Mouse (Mus musculus) embryonic facial prominence, embryonic 10.5 days (tissue): ENCODE data around the gene Mrpl24. TPM values are rescaled to one million over a fixed set of nuclear protein-coding genes. Genes with fewer than 3 reads are reported as not detected.

Experiments
- DNase-seq: peaks from one replicate; pipeline ENCODE4 v3.0.0-alpha.2; 2017; ENCODE audit warnings: low spot score
- H3K27ac ChIP-seq: fragments of 300-500 bp; sonication (generic); replicated peaks from 2 replicates; pipeline ENCODE4 v1.5.1; 2016; ENCODE audit warnings: mild to moderate bottlenecking
- H3K27me3 ChIP-seq: fragments of 300-500 bp; sonication (generic); replicated peaks from 2 replicates; pipeline ENCODE4 v1.6.1; 2016; ENCODE audit warnings: low read depth, mild to moderate bottlenecking; ENCODE audit not compliant: poor library complexity, severe bottlenecking
- H3K36me3 ChIP-seq: fragments of 300-500 bp; sonication (generic); replicated peaks from 2 replicates; pipeline ENCODE4 v1.6.1; 2016; ENCODE audit warnings: mild to moderate bottlenecking, moderate library complexity
- H3K4me1 ChIP-seq: fragments of 300-500 bp; sonication (generic); 2 replicates; pipeline ENCODE4 v1.6.1; 2016
- H3K4me3 ChIP-seq: fragments of 300-500 bp; sonication (generic); 2 replicates; pipeline ENCODE4 v1.5.1; 2016; ENCODE audit warnings: mild to moderate bottlenecking, moderate library complexity
- H3K9me3 ChIP-seq: fragments of 300-500 bp; sonication (generic); 2 replicates; pipeline ENCODE4 v1.6.1; 2016; ENCODE audit warnings: mild to moderate bottlenecking
- WGBS: fragments of 180-500 bp; shearing (Covaris S2); methylation state at CpG from one replicate; pipeline ENCODE4 v1.1.7; 2016; 5-methylcytosine and 5-hydroxymethylcytosine counted together
- polyA plus RNA-seq: library from polyadenylated mRNA; unstranded; fragments of >200 nt; fragmentation: Nextera tagmentation; extraction: Ambion mirVana; gene quantifications from 2 replicates; pipeline ENCODE4 v1.2.1, GENCODE M21; 2016

Gene Mrpl24
- polyA plus RNA-seq, 1 experiment from 2014 or later, result 79.3 TPM

GRCm38 (mm10) chr3:87952440-87952839, 33.1 kb downstream of the Mrpl24 start:
- no peaks in the 10 kb centered on the region for H3K9me3 ChIP-seq
- no peaks in the 10 kb centered on the region; the same call in 1 of the 2 replicates for H3K27me3 ChIP-seq
- H3K27ac ChIP-seq, result peak overlapping the region; percentile 74
- H3K36me3 ChIP-seq, result peaks cover 44% of the 10 kb centered on the region
- peaks cover 68% of the 10 kb centered on the region for H3K4me1 ChIP-seq
- peak; percentile 63 for DNase-seq
- WGBS, result 11% methylated on average over 5 of the region's 5 CpGs
- H3K4me3 ChIP-seq, result peak overlapping the region; percentile 78

GRCm38 (mm10) chr3:87958056-87958455, 38.8 kb downstream of the Mrpl24 start:
- 3% methylated on average over 1 of the region's 1 CpGs for WGBS
- Histone ChIP-seq H3K27me3 (peaks cover 5% of the 10 kb centered on the region; the same call in 1 of the 2 replicates), H3K9me3 (no peaks in the 10 kb centered on the region), H3K27ac (peak overlapping the region; percentile 94), H3K4me3 (peak overlapping the region; percentile 61), H3K36me3 (peaks cover 23% of the 10 kb centered on the region), H3K4me1 (peaks cover 50% of the 10 kb centered on the region)
- no peak for DNase-seq

DNA sequence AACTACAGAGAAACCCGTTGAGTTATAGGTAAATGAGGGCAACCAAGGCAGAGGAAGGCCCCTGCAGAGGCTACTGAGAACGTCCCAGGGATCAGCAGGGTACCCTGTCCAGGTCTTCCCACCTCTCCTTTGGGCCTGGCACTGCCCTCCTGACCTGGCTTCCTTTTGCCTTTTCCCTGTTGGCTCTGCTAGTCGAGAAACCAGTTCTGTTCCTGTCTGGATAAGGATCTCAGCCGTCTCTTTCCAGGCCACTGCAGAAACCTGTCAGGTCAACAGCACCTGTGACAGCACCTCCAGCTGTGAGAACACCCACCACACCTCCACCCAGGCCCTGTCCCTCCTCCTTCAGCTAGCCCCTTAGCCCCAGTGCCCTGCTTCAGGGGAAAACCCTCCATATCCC, 39.2 kb downstream of the Mrpl24 start:
- peaks cover 5% of the 10 kb centered on the region; the same call in 1 of the 2 replicates for H3K27me3 ChIP-seq
- no peak for DNase-seq
- H3K27ac ChIP-seq, result peak overlapping the region; percentile 94
- peaks cover 46% of the 10 kb centered on the region for H3K4me1 ChIP-seq
- H3K9me3 ChIP-seq, result no peaks in the 10 kb centered on the region
- H3K4me3 ChIP-seq, result peak overlapping the region; percentile 61
- WGBS, result 21% methylated on average over 4 of the region's 4 CpGs
- H3K36me3 ChIP-seq, result peaks cover 19% of the 10 kb centered on the region

DNA sequence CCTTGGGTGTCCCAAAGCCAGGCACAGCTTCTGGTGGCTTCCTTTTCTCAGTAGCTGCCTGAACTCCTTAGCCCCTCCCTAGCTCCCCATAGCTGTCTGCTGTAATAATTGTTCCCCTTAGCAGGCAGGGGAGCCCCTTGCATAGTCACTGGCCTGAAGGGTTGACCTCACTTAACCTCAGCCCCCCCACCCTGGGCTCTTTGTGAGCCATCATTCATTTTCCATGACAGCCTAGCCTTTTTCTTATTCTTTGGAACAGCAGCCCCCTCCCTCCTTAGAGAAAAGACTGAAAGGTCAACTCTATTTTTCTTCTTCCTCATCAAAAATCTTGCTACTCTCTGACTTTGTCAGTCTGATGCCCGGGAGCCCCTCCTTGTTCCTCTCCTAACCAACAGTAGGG, 39.7 kb downstream of the Mrpl24 start:
- Histone ChIP-seq H3K4me3 (peak overlapping the region; percentile 61), H3K36me3 (peaks cover 14% of the 10 kb centered on the region), H3K27me3 (peaks cover 5% of the 10 kb centered on the region; the same call in 1 of the 2 replicates), H3K9me3 (no peaks in the 10 kb centered on the region), H3K27ac (peak overlapping the region; percentile 94), H3K4me1 (peaks cover 45% of the 10 kb centered on the region)
- peak; percentile 48 for DNase-seq
- whole genome bisulfite sequencing, result 8% methylated on average over 1 of the region's 1 CpGs

GRCm38 (mm10) chr3:87959371-87959770, 40.1 kb downstream of the Mrpl24 start:
- peaks cover 43% of the 10 kb centered on the region for H3K4me1 ChIP-seq
- H3K4me3 ChIP-seq, result peak overlapping the region; percentile 61; the same call in 1 of the 2 replicates
- WGBS, result 62% methylated on average over 7 of the region's 7 CpGs
- no peaks in the 10 kb centered on the region for H3K9me3 ChIP-seq
- H3K27ac ChIP-seq, result peak overlapping the region; percentile 94
- peaks cover 10% of the 10 kb centered on the region for H3K36me3 ChIP-seq
- no peak for DNase-seq
- peaks cover 5% of the 10 kb centered on the region; the same call in 1 of the 2 replicates for H3K27me3 ChIP-seq

GRCm38 (mm10) chr3:87960191-87960585, 40.9 kb downstream of the Mrpl24 start:
- H3K4me3 ChIP-seq, result peak overlapping the region; percentile 61
- peak; percentile 39 for DNase-seq
- peaks cover 43% of the 10 kb centered on the region for H3K4me1 ChIP-seq
- peak overlapping the region; percentile 94 for H3K27ac ChIP-seq
- H3K9me3 ChIP-seq, result no peaks in the 10 kb centered on the region
- H3K27me3 ChIP-seq, result peaks cover 5% of the 10 kb centered on the region; the same call in 1 of the 2 replicates
- 6% methylated on average over 10 of the region's 10 CpGs for WGBS
- H3K36me3 ChIP-seq, result peaks cover 1% of the 10 kb centered on the region

GRCm38 (mm10) chr3:87960586-87961191, 41.4 kb downstream of the Mrpl24 start:
- Histone ChIP-seq H3K27ac (peak overlapping the region; percentile 94), H3K36me3 (no peaks in the 10 kb centered on the region), H3K4me3 (peak overlapping the region; percentile 61), H3K4me1 (peaks cover 43% of the 10 kb centered on the region), H3K9me3 (no peaks in the 10 kb centered on the region), H3K27me3 (peaks cover 5% of the 10 kb centered on the region; the same call in 1 of the 2 replicates)
- peak; percentile 97 for DNase-seq
- WGBS, result under 1% methylated on average over 27 of the region's 27 CpGs

DNA sequence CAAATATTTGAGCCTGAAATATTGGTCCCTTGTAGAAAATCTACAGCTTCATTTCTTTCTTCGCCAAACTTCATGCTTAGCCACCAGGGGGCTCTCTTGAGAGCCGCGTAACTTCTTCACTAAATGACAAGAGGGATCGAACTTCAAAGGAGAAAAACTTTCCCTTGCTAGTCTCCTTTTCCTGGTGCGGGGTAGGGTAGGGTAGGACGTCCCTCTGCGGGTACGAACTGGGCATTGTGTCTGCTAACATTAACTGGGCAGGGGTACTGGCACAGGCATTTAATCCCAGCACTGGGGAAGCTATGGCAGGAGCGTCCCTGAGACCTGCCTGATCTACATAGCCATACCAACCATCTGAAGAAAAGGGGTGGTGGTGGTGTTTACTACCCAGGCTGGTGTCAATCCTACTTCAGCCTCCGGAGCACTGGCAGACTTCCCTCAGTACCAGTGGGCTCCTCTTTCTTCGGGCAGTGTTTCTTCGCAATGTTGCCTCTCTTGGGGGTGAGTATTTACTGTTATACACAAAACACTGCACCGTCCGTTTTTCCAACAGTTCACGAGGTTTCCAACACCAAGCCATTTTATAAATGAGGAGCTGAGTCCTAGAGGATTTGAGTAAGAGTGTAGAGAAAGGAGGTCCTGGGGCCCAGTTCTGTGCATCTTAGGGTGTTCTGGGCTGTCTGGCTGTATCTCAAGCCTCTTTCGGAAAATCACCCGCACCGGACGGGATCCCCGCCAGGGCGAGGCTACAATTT, 51.1 kb downstream of the Mrpl24 start:
- Histone ChIP-seq H3K4me1 (peaks cover 53% of the 10 kb centered on the region), H3K27ac (peak overlapping the region; percentile 84), H3K27me3 (peaks cover 41% of the 10 kb centered on the region), H3K36me3 (peaks cover 19% of the 10 kb centered on the region), H3K4me3 (peak overlapping the region; percentile 77), H3K9me3 (no peaks in the 10 kb centered on the region)
- WGBS, result under 1% methylated on average over 21 of the region's 21 CpGs
- DNase-seq, result peak; percentile 78

DNA sequence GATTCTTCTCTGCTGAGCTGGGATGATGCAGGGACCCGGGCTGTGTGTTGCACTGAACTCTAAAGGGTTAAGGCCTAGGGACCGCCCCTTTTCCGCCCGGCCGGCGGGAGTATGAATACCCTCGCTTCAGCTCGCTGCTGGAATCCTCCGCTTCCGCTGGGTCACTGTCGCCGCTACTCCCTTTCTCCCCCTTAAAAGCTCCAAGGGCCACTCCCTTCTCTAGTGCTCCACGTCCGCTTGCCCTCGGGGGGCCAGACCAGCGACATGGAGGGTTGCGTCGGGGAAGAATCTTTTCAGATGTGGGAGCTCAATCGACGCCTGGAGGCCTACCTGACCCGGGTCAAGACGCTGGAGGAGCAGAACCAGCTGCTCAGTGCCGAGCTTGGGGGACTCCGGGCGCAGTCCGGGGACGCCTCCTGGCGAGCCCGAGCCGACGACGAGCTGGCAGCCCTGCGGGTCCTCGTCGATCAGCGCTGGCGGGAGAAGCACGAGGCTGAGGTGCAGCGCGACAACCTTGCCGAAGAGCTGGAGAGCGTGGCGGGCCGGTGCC, 51.7 kb downstream of the Mrpl24 start, which contains the start of gene Nes:
Gene Nes (plus strand): TSS at position 140 of the 550 bp plus-strand sequence.
- Histone ChIP-seq H3K27me3 (peaks cover 44% of the 10 kb centered on the region), H3K4me1 (peaks cover 56% of the 10 kb centered on the region)
- WGBS, result under 1% methylated on average over 44 of the region's 44 CpGs

GRCm38 (mm10) chr3:87971489-87972202, 52.3 kb downstream of the Mrpl24 start:
- WGBS, result under 1% methylated on average over 60 of the region's 60 CpGs
- Histone ChIP-seq H3K9me3 (no peaks in the 10 kb centered on the region), H3K4me1 (peaks cover 56% of the 10 kb centered on the region), H3K4me3 (peak overlapping the region; percentile 77), H3K36me3 (peaks cover 32% of the 10 kb centered on the region), H3K27me3 (peaks cover 44% of the 10 kb centered on the region), H3K27ac (peak overlapping the region; percentile 84)
- peak; percentile 56 for DNase-seq

More for the DNA sequence above, 51.7 kb downstream of the Mrpl24 start, which contains the start of gene Nes:
- H3K27ac ChIP-seq, result peak within 1 kb of the TSS; percentile 84
- DNase-seq, result peak; percentile 91
- peaks cover 26% of the 10 kb centered on the region for H3K36me3 ChIP-seq
- peak within 1 kb of the TSS; percentile 77 for H3K4me3 ChIP-seq
- no peaks in the 10 kb centered on the region for H3K9me3 ChIP-seq

DNA sequence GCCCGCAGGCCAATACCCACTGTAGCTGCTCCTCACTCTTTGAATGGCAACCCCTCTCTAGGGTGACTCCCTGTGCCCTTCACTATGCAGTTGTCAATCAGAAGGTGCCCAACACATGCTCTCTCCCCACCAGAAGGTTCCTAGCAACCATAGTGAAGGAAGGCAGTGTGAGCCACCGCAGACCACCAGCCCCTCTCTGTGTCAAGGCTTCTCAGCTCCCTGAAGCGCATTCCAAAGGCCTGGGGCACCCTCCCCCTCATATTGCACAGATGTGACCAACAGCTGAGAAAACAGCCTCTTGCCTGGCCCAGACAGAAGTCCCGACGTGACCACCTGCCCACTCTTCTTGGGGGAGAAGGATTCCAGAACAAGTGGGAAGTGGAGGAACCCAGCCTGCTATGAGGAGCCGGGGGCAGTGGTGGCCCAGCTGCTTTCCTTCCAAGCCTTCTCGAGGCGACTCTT, 52.9 kb downstream of the Mrpl24 start:
- Histone ChIP-seq H3K27me3 (peaks cover 44% of the 10 kb centered on the region), H3K36me3 (peaks cover 38% of the 10 kb centered on the region), H3K9me3 (no peaks in the 10 kb centered on the region), H3K4me1 (peaks cover 56% of the 10 kb centered on the region), H3K4me3 (peak overlapping the region; percentile 77), H3K27ac (peak overlapping the region; percentile 84)
- peak; percentile 67 for DNase-seq
- WGBS, result 8% methylated on average over 8 of the region's 8 CpGs

DNA sequence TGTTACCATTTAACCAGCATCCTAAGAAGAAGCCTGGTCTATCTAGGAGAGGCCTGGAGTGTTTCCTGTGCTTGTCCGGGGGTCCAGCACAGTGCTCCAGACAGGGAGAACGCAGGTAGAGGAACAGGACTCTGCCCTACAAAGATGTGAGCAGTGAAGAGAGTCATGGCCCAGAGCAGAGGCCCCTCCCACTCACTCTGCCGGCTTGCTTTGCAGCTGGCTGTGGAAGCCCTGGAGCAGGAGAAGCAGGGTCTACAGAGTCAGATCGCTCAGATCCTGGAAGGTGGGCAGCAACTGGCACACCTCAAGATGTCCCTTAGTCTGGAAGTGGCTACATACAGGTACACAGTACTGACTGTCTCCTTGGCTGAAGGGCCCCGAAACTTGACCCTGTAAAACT, 53.5 kb downstream of the Mrpl24 start:
- Histone ChIP-seq H3K4me1 (peaks cover 56% of the 10 kb centered on the region), H3K9me3 (no peaks in the 10 kb centered on the region), H3K27me3 (peaks cover 43% of the 10 kb centered on the region), H3K36me3 (peaks cover 43% of the 10 kb centered on the region), H3K27ac (peak overlapping the region; percentile 84), H3K4me3 (peak overlapping the region; percentile 77)
- peak; percentile 41 for DNase-seq
- 24% methylated on average over 5 of the region's 5 CpGs for WGBS
